Mouse (Mus musculus) hindbrain, embryonic 12.5 days (tissue): ENCODE results near the gene Fam89b. TPM values are rescaled to one million over a fixed set of nuclear protein-coding genes. Genes with fewer than 3 reads are reported as not detected.

Source experiments
- ATAC-seq: fragments of 200-750 bp; cut with Nextera tagmentation; 2 replicates; pipeline ENCODE4 v1.8.0; 2017; ENCODE audit warnings: moderate TSS enrichment; ENCODE audit not compliant: low FRiP score
- H3K27ac ChIP-seq: fragments of 300-500 bp; sonication (generic); 2 replicates; pipeline ENCODE4 v1.5.1; 2016; ENCODE audit warnings: mild to moderate bottlenecking
- H3K27me3 ChIP-seq: fragments of 300-500 bp; sonication (generic); 2 replicates; pipeline ENCODE4 v1.6.1; 2016; ENCODE audit warnings: mild to moderate bottlenecking
- H3K36me3 ChIP-seq: fragments of 300-500 bp; sonication (generic); 2 replicates; pipeline ENCODE4 v1.6.1; 2016; ENCODE audit warnings: mild to moderate bottlenecking
- H3K4me1 ChIP-seq: fragments of 300-500 bp; sonication (generic); 2 replicates; pipeline ENCODE4 v1.6.1; 2016
- H3K4me2 ChIP-seq: fragments of 300-500 bp; sonication (generic); replicated peaks from 2 replicates; pipeline ENCODE4 v1.6.1; 2016; ENCODE audit warnings: mild to moderate bottlenecking
- H3K4me3 ChIP-seq: fragments of 300-500 bp; sonication (generic); 2 replicates; pipeline ENCODE4 v1.5.1; 2016; ENCODE audit warnings: mild to moderate bottlenecking
- H3K9ac ChIP-seq: fragments of 300-500 bp; sonication (generic); 2 replicates; pipeline ENCODE4 v1.6.1; 2016; ENCODE audit warnings: mild to moderate bottlenecking, moderate library complexity
- H3K9me3 ChIP-seq: fragments of 300-500 bp; sonication (generic); replicated peaks from 2 replicates; pipeline ENCODE4 v1.6.1; 2016; ENCODE audit warnings: mild to moderate bottlenecking
- WGBS: fragments of 180-500 bp; shearing (Covaris S2); methylation state at CpG from one replicate; pipeline ENCODE4 v1.1.7; 2016; 5-methylcytosine and 5-hydroxymethylcytosine counted together
- polyA plus RNA-seq: library from polyadenylated mRNA; unstranded; fragments of >200 nt; fragmentation: Nextera tagmentation; extraction: Ambion mirVana; gene quantifications from 2 replicates; pipeline ENCODE4 v1.2.1, GENCODE M21; 2016

The Fam89b gene
- 174 and 177 TPM in 2 replicates for polyA plus RNA-seq

DNA sequence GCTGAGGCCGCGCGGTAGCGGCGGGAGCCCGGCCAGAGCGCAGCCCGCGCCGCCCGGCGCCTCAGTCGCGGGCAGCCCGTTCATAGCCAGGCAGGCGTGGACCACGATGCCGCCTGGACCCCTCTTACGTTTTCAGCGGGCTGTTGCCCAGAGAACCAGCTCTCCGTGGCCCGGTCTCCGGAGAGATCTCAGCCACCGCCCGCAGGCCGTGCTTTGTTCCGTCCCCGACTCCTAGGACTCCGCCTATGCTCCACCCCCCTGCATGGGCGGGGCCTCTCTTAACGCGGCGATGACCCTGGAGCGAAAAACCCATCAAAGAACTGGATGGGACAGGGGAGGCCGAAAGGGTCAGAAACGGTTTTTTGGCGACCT, at the start of gene Fam89b:
TSS of gene Fam89b (minus strand) at position 210 of the 372 bp plus-strand sequence.
- ATAC-seq, result peak; percentile 83
- 1% methylated on average over 36 of the region's 37 CpGs for WGBS
- peaks cover 65% of the 10 kb centered on the region for H3K4me1 ChIP-seq

DNA sequence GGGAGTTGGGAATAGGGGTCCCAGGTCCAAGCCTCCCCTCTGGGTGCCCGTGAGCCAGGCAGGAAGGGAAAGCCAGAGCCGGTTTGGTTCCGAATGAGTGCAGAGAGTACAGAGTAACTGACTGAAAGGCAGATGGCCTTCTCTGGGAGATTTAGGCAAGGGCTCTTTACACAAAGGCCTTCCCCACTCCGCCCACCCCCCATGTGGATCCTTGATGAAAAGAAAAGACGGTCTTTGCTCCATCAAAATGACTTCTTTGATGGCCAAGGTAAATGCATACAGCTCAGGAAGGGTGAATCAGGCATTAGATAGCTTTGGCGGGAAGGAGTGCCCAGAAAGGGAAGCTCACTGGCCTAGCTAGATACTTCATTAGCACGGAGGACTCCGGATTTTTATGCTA, 48.9 kb upstream of the Fam89b start:
- Histone ChIP-seq H3K36me3 (no peaks in the 10 kb centered on the region), H3K27ac (no peak overlapping the region), H3K27me3 (no peaks in the 10 kb centered on the region), H3K9me3 (no peaks in the 10 kb centered on the region), H3K9ac (0 out of 2 replicates have a peak overlapping the region, but pooled peaks have one; percentile 18), H3K4me2 (no peak overlapping the region), H3K4me1 (no peaks in the 10 kb centered on the region), H3K4me3 (no peak overlapping the region)
- WGBS, result 46% methylated on average over 8 of the region's 8 CpGs
- ATAC-seq, result no peak

More for the DNA sequence above, at the start of gene Fam89b:
- Histone ChIP-seq H3K4me3 (peak within 1 kb of the TSS; percentile 79), H3K27me3 (no peaks in the 10 kb centered on the region; the same call in none of the 2 replicates), H3K9me3 (no peaks in the 10 kb centered on the region), H3K27ac (peak within 1 kb of the TSS; percentile 91), H3K36me3 (peaks cover 17% of the 10 kb centered on the region), H3K9ac (peak within 1 kb of the TSS; percentile 93), H3K4me2 (peak within 1 kb of the TSS; percentile 98)

GRCm38 (mm10) chr19:5777387-5778032, 48.1 kb upstream of the Fam89b start:
- peak overlapping the region; percentile 18; the same call in 1 of the 2 replicates for H3K9ac ChIP-seq
- no peak overlapping the region for H3K4me2 ChIP-seq
- no peaks in the 10 kb centered on the region for H3K27me3 ChIP-seq
- H3K36me3 ChIP-seq, result no peaks in the 10 kb centered on the region
- no peak overlapping the region for H3K4me3 ChIP-seq
- H3K4me1 ChIP-seq, result no peaks in the 10 kb centered on the region
- ATAC-seq, result no peak
- no peaks in the 10 kb centered on the region for H3K9me3 ChIP-seq
- 79% methylated on average over 9 of the region's 9 CpGs for WGBS
- H3K27ac ChIP-seq, result no peak overlapping the region

DNA sequence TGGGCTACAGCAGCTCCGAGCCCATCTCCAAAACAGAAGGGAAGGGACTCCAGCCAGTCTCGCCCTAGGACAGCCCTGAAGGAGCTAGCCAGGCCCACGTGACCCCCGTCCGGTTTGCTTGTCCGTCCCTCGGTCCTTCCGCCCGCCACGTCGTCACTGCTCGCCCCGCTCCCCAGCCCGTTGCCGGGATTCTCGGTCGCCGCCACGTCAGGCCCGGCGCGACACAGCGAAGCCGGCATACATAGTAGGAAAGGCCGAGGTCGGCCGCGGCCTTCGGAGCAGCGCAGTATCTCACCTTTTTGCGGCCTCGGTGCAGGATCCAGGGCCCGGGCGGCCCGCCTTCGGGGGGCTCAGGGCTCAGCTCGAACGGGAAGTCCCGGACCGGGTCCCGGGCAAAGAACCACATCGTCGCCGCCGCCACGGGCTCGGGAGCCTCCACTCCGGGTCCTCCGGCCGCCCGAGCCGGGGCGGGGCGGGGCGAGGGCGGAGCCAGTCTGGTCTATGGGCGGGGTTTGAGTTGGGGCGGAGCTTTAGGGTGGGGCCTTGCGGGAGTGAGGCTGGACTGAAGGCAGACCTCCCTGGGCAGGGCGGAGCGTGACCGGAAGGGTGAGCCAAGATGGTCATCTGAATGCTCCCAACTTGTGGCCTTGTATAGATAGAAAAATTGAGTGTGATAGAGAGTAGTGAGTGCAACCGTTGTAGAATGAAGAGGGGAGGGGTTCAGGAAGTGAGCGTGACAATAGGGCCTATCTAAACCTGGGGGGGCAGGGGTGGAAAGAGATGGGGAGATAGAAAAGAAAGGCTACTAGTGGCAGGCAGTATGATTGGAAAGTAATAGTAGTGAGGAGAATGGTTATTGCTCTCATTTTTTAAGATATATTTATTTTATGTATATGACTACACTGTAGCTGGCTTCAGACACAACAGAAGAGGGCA, 41.7 kb upstream of the Fam89b start, which contains the start of gene Scyl1:
TSS of gene Scyl1 (minus strand) at position 495 of the 936 bp plus-strand sequence.
- peak; percentile 97 for ATAC-seq
- H3K9ac ChIP-seq, result peak within 1 kb of the TSS; percentile 93
- peaks cover 30% of the 10 kb centered on the region for H3K36me3 ChIP-seq
- H3K4me3 ChIP-seq, result peak within 1 kb of the TSS; percentile 93
- H3K27me3 ChIP-seq, result no peaks in the 10 kb centered on the region
- peak within 1 kb of the TSS; percentile 87 for H3K4me2 ChIP-seq
- under 1% methylated on average over 63 of the region's 64 CpGs for WGBS
- H3K27ac ChIP-seq, result peak within 1 kb of the TSS; percentile 80
- no peaks in the 10 kb centered on the region for H3K9me3 ChIP-seq
- peaks cover 19% of the 10 kb centered on the region for H3K4me1 ChIP-seq

DNA sequence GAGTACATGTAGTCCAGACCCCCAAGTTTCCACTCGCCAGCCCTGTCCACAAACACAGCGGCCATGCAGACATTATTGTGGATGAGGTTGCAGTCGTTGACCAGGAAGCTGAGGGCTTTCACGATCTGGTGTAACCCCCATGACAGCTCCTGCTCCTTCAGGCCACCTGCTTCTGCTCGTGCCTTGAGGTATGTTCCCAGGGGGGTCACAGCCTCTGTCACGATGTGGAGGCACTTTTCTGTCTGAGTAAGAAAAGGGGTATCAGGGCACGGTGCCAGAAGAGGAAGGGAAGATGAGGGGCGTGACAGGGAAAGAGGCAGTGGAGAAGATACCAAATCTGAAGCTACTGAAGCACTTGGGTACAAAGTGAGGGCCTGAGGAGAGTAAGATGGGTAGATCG, 40.9 kb upstream of the Fam89b start:
- 47% methylated on average over 9 of the region's 9 CpGs for WGBS

GRCm38 (mm10) chr19:5767271-5767670, 37.8 kb upstream of the Fam89b start:
- WGBS, result 91% methylated on average over 4 of the region's 4 CpGs
- no peak overlapping the region for H3K4me2 ChIP-seq
- no peak overlapping the region for H3K27ac ChIP-seq
- no peaks in the 10 kb centered on the region for H3K27me3 ChIP-seq
- 0 out of 2 replicates have a peak overlapping the region, but pooled peaks have one; percentile 8 for H3K9ac ChIP-seq
- ATAC-seq, result no peak
- H3K9me3 ChIP-seq, result no peaks in the 10 kb centered on the region
- peaks cover 66% of the 10 kb centered on the region for H3K36me3 ChIP-seq
- no peak overlapping the region for H3K4me3 ChIP-seq
- peaks cover 19% of the 10 kb centered on the region for H3K4me1 ChIP-seq

More for the DNA sequence above, 40.9 kb upstream of the Fam89b start:
- Histone ChIP-seq H3K9me3 (no peaks in the 10 kb centered on the region), H3K27ac (no peak overlapping the region), H3K9ac (peak overlapping the region; percentile 93), H3K4me2 (peak overlapping the region; percentile 87), H3K4me1 (peaks cover 19% of the 10 kb centered on the region), H3K4me3 (peak overlapping the region; percentile 93), H3K27me3 (no peaks in the 10 kb centered on the region), H3K36me3 (peaks cover 39% of the 10 kb centered on the region)
- ATAC-seq, result 0 out of 2 replicates have a peak, but pooled peaks have one; percentile 10

DNA sequence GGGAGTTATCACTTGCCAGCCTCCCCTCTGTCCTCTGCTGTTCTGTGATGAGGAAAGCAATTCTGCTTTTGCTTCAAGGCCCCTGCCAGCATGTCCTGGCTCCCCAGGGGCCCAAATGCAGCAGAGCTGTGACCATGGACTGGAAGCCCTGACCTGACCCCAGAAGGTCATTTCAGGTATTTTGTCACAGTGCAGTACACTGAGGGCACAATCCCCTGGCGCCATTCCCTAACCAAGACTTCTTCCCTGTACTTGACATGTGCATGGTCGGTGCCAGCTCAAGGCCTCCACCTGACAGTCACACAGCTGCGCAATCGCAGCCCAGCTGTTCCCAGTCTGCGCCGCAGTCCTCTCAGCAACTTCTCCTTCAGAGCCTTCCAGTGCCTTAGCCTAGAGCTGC, 33.7 kb upstream of the Fam89b start:
- Histone ChIP-seq H3K4me2 (no peak overlapping the region), H3K27ac (no peak overlapping the region), H3K9ac (no peak overlapping the region), H3K9me3 (no peaks in the 10 kb centered on the region), H3K4me1 (no peaks in the 10 kb centered on the region), H3K36me3 (peaks cover 95% of the 10 kb centered on the region), H3K27me3 (peaks cover 10% of the 10 kb centered on the region), H3K4me3 (no peak overlapping the region)
- no peak for ATAC-seq
- WGBS, result 94% methylated on average over 6 of the region's 6 CpGs

DNA sequence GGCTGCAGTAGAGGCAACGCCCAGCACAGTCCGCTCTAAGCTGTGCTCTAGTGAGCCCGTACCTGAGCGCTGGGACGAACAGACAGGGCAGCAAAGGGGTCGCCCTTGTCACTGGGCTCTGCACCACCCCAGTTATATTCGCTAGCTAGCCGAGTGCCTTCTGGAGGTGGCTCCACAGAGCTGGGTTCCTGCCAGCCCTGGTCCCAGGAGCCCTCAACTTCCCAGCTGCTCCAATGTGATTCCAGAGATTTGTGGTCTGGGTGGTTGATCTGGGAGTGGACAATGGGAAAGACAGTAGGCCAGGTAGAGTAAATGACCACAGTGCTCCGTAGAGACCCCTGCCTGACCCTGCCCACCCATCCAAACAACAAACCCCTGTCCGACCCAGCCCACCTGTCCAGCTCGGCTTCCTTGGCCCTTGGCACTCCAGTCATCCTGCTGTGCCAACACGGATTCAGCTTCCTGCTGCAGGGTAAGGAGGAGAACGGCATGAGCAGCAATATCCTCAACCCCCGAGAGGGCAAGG, 29.5 kb upstream of the Fam89b start:
- Histone ChIP-seq H3K4me1 (peaks cover 16% of the 10 kb centered on the region), H3K4me3 (no peak overlapping the region), H3K9ac (no peak overlapping the region), H3K9me3 (no peaks in the 10 kb centered on the region), H3K36me3 (peaks cover 64% of the 10 kb centered on the region), H3K27me3 (peaks cover 51% of the 10 kb centered on the region), H3K27ac (no peak overlapping the region), H3K4me2 (no peak overlapping the region)
- no peak for ATAC-seq
- 91% methylated on average over 14 of the region's 14 CpGs for WGBS

DNA sequence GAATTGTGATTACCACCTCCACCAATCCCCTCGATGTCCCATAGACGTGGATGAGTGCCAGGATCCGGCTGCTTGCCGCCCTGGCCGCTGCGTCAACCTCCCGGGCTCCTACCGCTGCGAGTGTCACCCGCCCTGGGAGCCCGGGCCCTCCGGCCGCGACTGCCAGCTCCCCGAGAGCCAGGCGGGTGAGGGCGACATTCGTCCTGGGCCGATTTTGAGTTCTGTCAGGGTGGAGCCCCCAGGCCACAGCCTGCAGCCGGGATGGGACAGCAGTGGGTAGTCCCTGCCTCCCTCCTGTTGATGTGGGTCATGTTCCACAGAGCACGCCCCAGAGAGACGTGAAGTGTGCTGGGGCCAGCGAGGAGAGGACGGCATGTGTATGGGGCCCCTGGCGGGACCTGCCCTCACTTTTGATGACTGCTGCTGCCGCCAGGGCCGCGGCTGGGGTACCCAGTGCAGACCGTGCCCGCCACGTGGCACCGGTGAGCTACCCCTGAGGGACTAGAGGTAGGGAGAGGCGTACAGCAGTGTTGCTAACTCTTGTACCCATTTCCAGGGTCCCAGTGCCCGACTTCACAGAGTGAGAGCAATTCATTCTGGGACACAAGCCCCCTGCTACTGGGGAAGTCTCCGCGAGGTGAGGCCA, 27.7 kb upstream of the Fam89b start:
- 11% methylated on average over 36 of the region's 36 CpGs for WGBS
- peak overlapping the region; percentile 14 for H3K4me3 ChIP-seq
- H3K4me1 ChIP-seq, result peaks cover 16% of the 10 kb centered on the region
- no peaks in the 10 kb centered on the region for H3K9me3 ChIP-seq
- peak overlapping the region; percentile 46 for H3K9ac ChIP-seq
- H3K4me2 ChIP-seq, result peak overlapping the region; percentile 43
- peak; percentile 50 for ATAC-seq
- H3K27ac ChIP-seq, result no peak overlapping the region
- H3K36me3 ChIP-seq, result peaks cover 49% of the 10 kb centered on the region
- peaks cover 69% of the 10 kb centered on the region for H3K27me3 ChIP-seq

- Histone ChIP-seq H3K36me3 (peaks cover 43% of the 10 kb centered on the region), H3K27me3 (peaks cover 75% of the 10 kb centered on the region), H3K4me2 (peak overlapping the region; percentile 43), H3K4me3 (peak overlapping the region; percentile 14), H3K27ac (no peak overlapping the region), H3K9ac (peak overlapping the region; percentile 46), H3K9me3 (no peaks in the 10 kb centered on the region), H3K4me1 (peaks cover 20% of the 10 kb centered on the region)
- WGBS, result 6% methylated on average over 29 of the region's 29 CpGs
- ATAC-seq, result peak; percentile 47; the same call in 1 of the 2 replicates
Observed at GRCm38 (mm10) chr19:5756321-5756985, 27.0 kb upstream of the Fam89b start.

GRCm38 (mm10) chr19:5751742-5752141, 22.3 kb upstream of the Fam89b start:
- peaks cover 91% of the 10 kb centered on the region for H3K27me3 ChIP-seq
- H3K9ac ChIP-seq, result 0 out of 2 replicates have a peak overlapping the region, but pooled peaks have one; percentile 23
- peaks cover 19% of the 10 kb centered on the region for H3K4me1 ChIP-seq
- WGBS, result 6% methylated on average over 20 of the region's 20 CpGs
- H3K4me2 ChIP-seq, result 0 out of 2 replicates have a peak overlapping the region, but pooled peaks have one; percentile 3
- 0 out of 2 replicates have a peak overlapping the region, but pooled peaks have one; percentile 4 for H3K4me3 ChIP-seq
- no peaks in the 10 kb centered on the region for H3K36me3 ChIP-seq
- no peaks in the 10 kb centered on the region for H3K9me3 ChIP-seq
- no peak overlapping the region for H3K27ac ChIP-seq
- ATAC-seq, result no peak
